Mouse (Mus musculus): ENCODE data around the gene Atg2a. TPM values are rescaled to one million over a fixed set of nuclear protein-coding genes. Genes with fewer than 3 reads are reported as not detected.

The Atg2a gene
- polyA plus RNA-seq (2014; fragmentation: Illumina TruSeq; extraction: RNeasy Lipid Tissue Mini Kit (QIAGEN cat#74804); ENCODE audit: low read depth, low replicate concordance) = 0.41 TPM

GRCm38 (mm10) chr19:6241274-6242107, at the start of gene Atg2a:
Atg2a (plus strand) TSS chr19:6241668.

GRCm38 (mm10) chr19:6226135-6226534, 15.3 kb upstream of the Atg2a start, which contains the start of gene Gpha2:
Gpha2 (plus strand) TSS chr19:6226380.

GRCm38 (mm10) chr19:6235084-6236052, 6.1 kb upstream of the Atg2a start, which contains the start of gene Ppp2r5b:
Ppp2r5b (minus strand) TSS chr19:6235872.

GRCm38 (mm10) chr19:6276426-6277421, 35.3 kb downstream of the Atg2a start, which contains the start of gene Ehd1:
Ehd1 (plus strand) TSS chr19:6276725.

GRCm38 (mm10) chr19:6306137-6306551, 64.7 kb downstream of the Atg2a start, which contains the start of gene Cdc42bpg:
Cdc42bpg (plus strand) TSS chr19:6306456.

Other genes with a start within 250 kb of the Atg2a start
- gene Capn1, start 225.8 kb upstream of the Atg2a start, polyA plus RNA-seq (2014; fragmentation: Illumina TruSeq; extraction: RNeasy Lipid Tissue Mini Kit (QIAGEN cat#74804); ENCODE audit: low read depth, low replicate concordance) = 0.24 TPM
- 1.3 TPM for gene Syvn1, start 195.1 kb upstream of the Atg2a start, polyA plus RNA-seq (2014; fragmentation: Illumina TruSeq; extraction: RNeasy Lipid Tissue Mini Kit (QIAGEN cat#74804); ENCODE audit: low read depth, low replicate concordance)
- 9.4 TPM for gene Mrpl49, start 183.9 kb upstream of the Atg2a start, polyA plus RNA-seq (2014; fragmentation: Illumina TruSeq; extraction: RNeasy Lipid Tissue Mini Kit (QIAGEN cat#74804); ENCODE audit: low read depth, low replicate concordance)
- gene Fau, start 183.8 kb upstream of the Atg2a start, polyA plus RNA-seq (2014; fragmentation: Illumina TruSeq; extraction: RNeasy Lipid Tissue Mini Kit (QIAGEN cat#74804); ENCODE audit: low read depth, low replicate concordance) = 25.7 TPM
- gene Znhit2, start 180.5 kb upstream of the Atg2a start, polyA plus RNA-seq (2014; fragmentation: Illumina TruSeq; extraction: RNeasy Lipid Tissue Mini Kit (QIAGEN cat#74804); ENCODE audit: low read depth, low replicate concordance) = 0.66 TPM
- 1.6 TPM for gene Tm7sf2, start 173.3 kb upstream of the Atg2a start, polyA plus RNA-seq (2014; fragmentation: Illumina TruSeq; extraction: RNeasy Lipid Tissue Mini Kit (QIAGEN cat#74804); ENCODE audit: low read depth, low replicate concordance)
- gene Vps51, start 164.4 kb upstream of the Atg2a start, polyA plus RNA-seq (2014; fragmentation: Illumina TruSeq; extraction: RNeasy Lipid Tissue Mini Kit (QIAGEN cat#74804); ENCODE audit: low read depth, low replicate concordance) = 8.3 TPM
- gene Tmem262, start 161.6 kb upstream of the Atg2a start, polyA plus RNA-seq (2014; fragmentation: Illumina TruSeq; extraction: RNeasy Lipid Tissue Mini Kit (QIAGEN cat#74804); ENCODE audit: low read depth, low replicate concordance) = 14.1 TPM
- gene Gm28374, start 159.4 kb upstream of the Atg2a start, polyA plus RNA-seq (2014; fragmentation: Illumina TruSeq; extraction: RNeasy Lipid Tissue Mini Kit (QIAGEN cat#74804); ENCODE audit: low read depth, low replicate concordance) = not detected
- gene Zfpl1, start 156.7 kb upstream of the Atg2a start, polyA plus RNA-seq (2014; fragmentation: Illumina TruSeq; extraction: RNeasy Lipid Tissue Mini Kit (QIAGEN cat#74804); ENCODE audit: low read depth, low replicate concordance) = 1.3 TPM
- 10.9 TPM for gene Cdca5, start 156.7 kb upstream of the Atg2a start, polyA plus RNA-seq (2014; fragmentation: Illumina TruSeq; extraction: RNeasy Lipid Tissue Mini Kit (QIAGEN cat#74804); ENCODE audit: low read depth, low replicate concordance)
- 56.3 TPM for gene AC131692.1, start 147.2 kb upstream of the Atg2a start, polyA plus RNA-seq (2014; fragmentation: Illumina TruSeq; extraction: RNeasy Lipid Tissue Mini Kit (QIAGEN cat#74804); ENCODE audit: low read depth, low replicate concordance)
- 0.13 TPM for gene Naaladl1, start 135.9 kb upstream of the Atg2a start, polyA plus RNA-seq (2014; fragmentation: Illumina TruSeq; extraction: RNeasy Lipid Tissue Mini Kit (QIAGEN cat#74804); ENCODE audit: low read depth, low replicate concordance)
- 1.2 TPM for gene Sac3d1, start 123.0 kb upstream of the Atg2a start, polyA plus RNA-seq (2014; fragmentation: Illumina TruSeq; extraction: RNeasy Lipid Tissue Mini Kit (QIAGEN cat#74804); ENCODE audit: low read depth, low replicate concordance)
- 2.1 TPM for gene Snx15, start 113.4 kb upstream of the Atg2a start, polyA plus RNA-seq (2014; fragmentation: Illumina TruSeq; extraction: RNeasy Lipid Tissue Mini Kit (QIAGEN cat#74804); ENCODE audit: low read depth, low replicate concordance)
- not detected for gene Batf2, start 100.7 kb upstream of the Atg2a start, polyA plus RNA-seq (2014; fragmentation: Illumina TruSeq; extraction: RNeasy Lipid Tissue Mini Kit (QIAGEN cat#74804); ENCODE audit: low read depth, low replicate concordance)
- 2.2 TPM for gene Arl2, start 100.1 kb upstream of the Atg2a start, polyA plus RNA-seq (2014; fragmentation: Illumina TruSeq; extraction: RNeasy Lipid Tissue Mini Kit (QIAGEN cat#74804); ENCODE audit: low read depth, low replicate concordance)
- 7.0 TPM for gene Majin, start 57.3 kb upstream of the Atg2a start, polyA plus RNA-seq (2014; fragmentation: Illumina TruSeq; extraction: RNeasy Lipid Tissue Mini Kit (QIAGEN cat#74804); ENCODE audit: low read depth, low replicate concordance)
- gene Gpha2, start 15.3 kb upstream of the Atg2a start, polyA plus RNA-seq (2014; fragmentation: Illumina TruSeq; extraction: RNeasy Lipid Tissue Mini Kit (QIAGEN cat#74804); ENCODE audit: low read depth, low replicate concordance) = not detected
- gene Ppp2r5b, start 5.8 kb upstream of the Atg2a start, polyA plus RNA-seq (2014; fragmentation: Illumina TruSeq; extraction: RNeasy Lipid Tissue Mini Kit (QIAGEN cat#74804); ENCODE audit: low read depth, low replicate concordance) = 0.45 TPM
- gene Ehd1, start 35.1 kb downstream of the Atg2a start, polyA plus RNA-seq (2014; fragmentation: Illumina TruSeq; extraction: RNeasy Lipid Tissue Mini Kit (QIAGEN cat#74804); ENCODE audit: low read depth, low replicate concordance) = 43.3 TPM
- 0.49 TPM for gene Cdc42bpg, start 64.8 kb downstream of the Atg2a start, polyA plus RNA-seq (2014; fragmentation: Illumina TruSeq; extraction: RNeasy Lipid Tissue Mini Kit (QIAGEN cat#74804); ENCODE audit: low read depth, low replicate concordance)
- gene Men1, start 93.3 kb downstream of the Atg2a start, polyA plus RNA-seq (2014; fragmentation: Illumina TruSeq; extraction: RNeasy Lipid Tissue Mini Kit (QIAGEN cat#74804); ENCODE audit: low read depth, low replicate concordance) = 3.6 TPM
- 1.3 TPM for gene Map4k2, start 99.5 kb downstream of the Atg2a start, polyA plus RNA-seq (2014; fragmentation: Illumina TruSeq; extraction: RNeasy Lipid Tissue Mini Kit (QIAGEN cat#74804); ENCODE audit: low read depth, low replicate concordance)
- gene Sf1, start 122.0 kb downstream of the Atg2a start, polyA plus RNA-seq (2014; fragmentation: Illumina TruSeq; extraction: RNeasy Lipid Tissue Mini Kit (QIAGEN cat#74804); ENCODE audit: low read depth, low replicate concordance) = 210 TPM
- gene Pygm, start 142.7 kb downstream of the Atg2a start, polyA plus RNA-seq (2014; fragmentation: Illumina TruSeq; extraction: RNeasy Lipid Tissue Mini Kit (QIAGEN cat#74804); ENCODE audit: low read depth, low replicate concordance) = 2.9 TPM
- 0.99 TPM for gene Rasgrp2, start 157.7 kb downstream of the Atg2a start, polyA plus RNA-seq (2014; fragmentation: Illumina TruSeq; extraction: RNeasy Lipid Tissue Mini Kit (QIAGEN cat#74804); ENCODE audit: low read depth, low replicate concordance)
- 0.08 TPM for gene Nrxn2, start 177.1 kb downstream of the Atg2a start, polyA plus RNA-seq (2014; fragmentation: Illumina TruSeq; extraction: RNeasy Lipid Tissue Mini Kit (QIAGEN cat#74804); ENCODE audit: low read depth, low replicate concordance)